Mouse (Mus musculus) thymus, postnatal 4 days (tissue): Measurements from ENCODE around the gene Gm21836.
"Not testable (repeated sequence)": the region's sequence is repeated elsewhere in the genome, so short reads cannot be mapped to it uniquely, and the experiment has no call there.

ENCODE experiments used
- DNase-seq: peaks from one replicate; pipeline ENCODE4 v3.0.0; 2021

The Gm21836 gene

DNA sequence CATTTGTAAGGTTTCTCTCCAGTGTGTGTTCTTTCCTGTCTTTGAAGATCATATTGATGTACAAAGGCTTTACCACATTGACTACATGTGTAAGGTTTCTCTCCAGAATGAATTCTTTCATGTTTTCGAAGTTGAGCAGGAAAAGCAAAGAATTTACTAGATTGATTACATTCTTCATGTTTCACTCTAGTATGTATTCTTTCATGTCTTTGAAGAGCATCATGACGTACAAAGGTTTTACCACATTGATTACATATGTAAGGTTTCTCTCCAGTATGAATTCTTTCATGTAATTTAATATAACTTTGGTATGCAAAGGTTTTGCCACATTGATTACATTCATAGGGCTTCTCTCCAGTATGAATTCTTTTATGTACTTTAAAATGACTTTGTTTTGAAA, at the start of gene Gm21836:
Gene Gm21836 (minus strand): TSS at position 101 of the 400 bp plus-strand sequence.
- not testable (repeated sequence) for DNase-seq

DNA sequence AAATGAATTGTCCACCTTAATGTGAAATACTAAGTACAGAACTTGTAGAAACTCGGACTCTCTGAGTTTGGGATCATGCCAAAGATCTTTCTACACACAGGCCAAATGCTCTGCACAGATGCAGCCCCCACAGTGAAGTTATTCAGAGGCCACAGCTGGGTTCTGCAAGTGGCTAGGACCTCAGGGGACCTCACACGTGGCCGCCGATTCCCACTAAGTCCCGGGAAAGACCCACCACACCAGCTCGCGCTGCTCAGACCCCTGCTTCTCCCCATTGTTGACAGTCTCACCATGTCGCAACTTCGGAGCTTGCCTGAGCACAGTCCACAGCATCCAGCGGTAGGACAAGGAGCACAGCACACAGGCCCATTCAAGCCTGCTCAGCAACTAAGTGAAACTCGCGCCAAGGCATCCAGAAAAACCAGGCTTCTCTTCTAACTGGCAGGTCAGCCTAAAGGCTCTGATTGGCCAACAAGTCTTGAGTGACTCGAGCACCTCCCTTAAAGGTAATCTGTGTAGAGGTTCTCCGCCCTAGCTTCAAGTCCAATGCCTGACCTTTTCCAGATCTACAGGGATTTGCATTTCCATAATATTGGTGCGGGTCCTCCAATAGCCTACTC, 13.1 kb downstream of the Gm21836 start:
- DNase-seq = not testable (repeated sequence)

GRCm38 (mm10) chr9:124478081-124478480, 15.5 kb downstream of the Gm21836 start:
- no peak for DNase-seq

DNA sequence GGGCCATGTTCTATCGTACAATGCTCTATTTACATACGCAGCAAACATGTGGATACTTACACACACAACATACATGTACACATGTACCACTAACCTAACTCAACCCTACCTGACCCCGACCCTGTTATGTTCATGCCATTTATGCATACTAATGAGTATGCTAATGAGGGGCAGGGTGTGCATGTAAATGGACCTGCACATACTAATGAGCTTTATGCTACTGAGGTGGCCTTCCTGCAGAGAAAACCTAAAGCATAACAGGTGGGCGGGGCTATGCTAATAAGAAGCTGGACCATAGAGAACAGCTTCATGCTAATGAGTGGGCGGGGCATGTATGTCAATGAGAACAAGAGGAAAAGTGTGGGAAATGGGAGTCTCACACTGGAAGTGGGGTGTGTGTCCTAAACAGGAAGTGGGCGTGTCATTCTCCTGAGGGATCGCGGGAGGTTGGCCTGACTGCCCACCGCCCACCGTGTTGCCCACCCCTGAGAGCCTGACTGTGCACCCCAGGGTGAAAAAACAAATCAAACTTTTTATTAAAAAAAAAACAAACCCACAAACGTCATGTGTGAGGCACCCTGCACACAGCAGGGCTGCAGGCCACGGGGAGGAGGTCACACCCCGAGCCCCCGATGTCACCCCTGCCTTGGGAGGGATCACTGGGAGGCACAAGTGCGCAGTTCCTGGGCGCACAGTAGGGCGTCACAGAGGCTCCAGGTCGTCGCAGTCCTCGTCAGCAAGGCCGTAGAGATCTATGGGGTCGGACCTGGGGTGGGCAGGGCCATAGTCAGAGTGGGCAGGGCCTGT, 17.3 kb downstream of the Gm21836 start, which contains the start of gene Ppp2r3d:
Gene Ppp2r3d (minus strand): TSS at position 803 of the 807 bp plus-strand sequence.
- peak; percentile 22 for DNase-seq

DNA sequence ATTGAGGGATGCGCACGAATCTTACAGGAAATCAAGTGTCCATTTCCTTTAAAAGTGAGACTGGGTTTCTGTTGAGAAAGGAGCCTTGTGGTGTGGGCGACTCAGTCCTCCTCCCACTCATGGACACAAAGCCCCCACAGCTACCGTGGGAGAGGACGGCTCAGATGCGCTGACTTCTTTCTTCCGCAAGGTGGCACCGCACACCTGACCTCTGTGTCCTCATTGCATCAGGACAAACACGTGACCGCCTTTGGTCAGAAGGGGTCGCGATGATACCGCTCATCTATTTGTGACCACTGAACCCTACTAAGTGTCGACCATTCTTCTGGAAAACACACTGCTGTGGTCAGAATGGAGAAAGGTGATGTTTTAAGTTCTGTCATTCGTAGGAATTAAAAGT, 17.9 kb downstream of the Gm21836 start:
- peak; percentile 12 for DNase-seq

GRCm38 (mm10) chr9:124456572-124456971, 37.0 kb downstream of the Gm21836 start:
- DNase-seq = peak; percentile 53
